Mouse (Mus musculus): Measurements from ENCODE around the gene Cldn11.

DNA sequence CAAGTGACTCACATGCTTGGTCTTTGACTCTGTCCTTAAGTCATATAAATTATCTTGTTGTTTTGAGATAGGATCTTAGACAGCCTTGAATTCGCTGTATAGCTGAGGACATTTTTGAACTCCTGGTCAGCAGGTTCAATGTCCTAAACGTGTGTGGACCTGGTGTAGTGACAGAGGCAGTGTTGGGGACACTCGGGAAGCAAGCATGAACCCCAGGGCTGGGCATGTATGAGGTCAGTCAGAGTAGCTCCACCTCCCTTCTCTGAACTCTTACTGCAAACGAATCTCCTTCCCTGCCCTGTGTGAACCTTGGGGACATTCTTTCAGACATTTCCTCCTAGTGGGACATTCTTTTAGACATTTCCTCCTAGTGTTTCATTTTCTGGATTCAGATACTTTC is 20.0 kb upstream of the Cldn11 start:
- TF ChIP-seq CTCF (IDR thresholded peaks at IDR 0.05; ENCODE audit: extremely low read depth, insufficient read depth, low read length), result no peak
- TF ChIP-seq POLR2A (IDR thresholded peaks at IDR 0.05; ENCODE audit: extremely low read depth, insufficient read depth, low read length), result no peak

Data from cortical plate, adult 2 months (tissue).